Mouse (Mus musculus) frontal cortex, postnatal 14 days (tissue): Measurements from ENCODE around the gene Slc25a19.

Experiments
- DNase-seq, 2 experiments: peaks; one replicate each; pipeline ENCODE4 v3.0.0; 2022; ENCODE audit warnings: low spot score in 2 of 2

Gene Slc25a19

DNA sequence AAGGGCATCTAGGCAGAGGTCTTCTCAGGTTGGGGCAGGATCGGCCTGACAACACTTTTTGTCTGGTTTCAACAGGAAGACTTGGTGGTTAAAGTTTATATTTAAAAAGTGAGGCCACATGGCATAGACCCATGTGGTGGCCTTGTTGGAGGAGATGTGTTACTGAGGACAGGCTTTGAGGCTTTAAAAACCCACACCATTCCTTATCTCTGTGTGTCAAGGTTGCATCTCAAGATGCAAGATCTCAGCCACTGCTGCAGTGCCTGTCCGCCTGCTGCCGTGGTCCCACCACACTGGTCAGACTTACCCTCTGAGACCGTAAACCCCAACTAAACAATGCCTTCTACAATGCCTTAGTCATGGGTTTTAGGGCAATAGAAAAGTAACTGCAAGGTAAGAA, 29.8 kb downstream of the Slc25a19 start:
- no peak for DNase-seq

DNA sequence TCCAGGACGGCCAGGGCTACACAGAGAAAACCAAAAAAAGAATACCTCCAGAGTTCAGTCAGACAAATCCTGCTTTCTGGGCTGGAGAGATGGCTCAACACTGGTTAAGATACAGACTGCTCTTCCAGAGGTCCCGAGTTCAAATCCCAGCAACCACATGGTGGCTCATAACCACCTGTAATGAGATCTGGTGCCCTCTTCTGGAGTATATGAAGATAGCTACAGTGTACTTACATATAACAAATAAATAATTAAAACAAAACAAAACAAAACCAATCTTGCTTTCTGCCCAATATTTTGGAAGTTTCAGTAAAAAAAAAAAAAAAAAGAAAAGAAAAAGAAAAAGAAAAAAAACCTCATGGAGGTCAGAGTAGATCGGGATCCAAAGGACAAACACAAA, 32.9 kb downstream of the Slc25a19 start:
- no peak for DNase-seq

- no peak for DNase-seq
Observed at GRCm38 (mm10) chr11:115590526-115591075, 37.5 kb downstream of the Slc25a19 start.

GRCm38 (mm10) chr11:115587984-115588383, 40.1 kb downstream of the Slc25a19 start:
- no peak for DNase-seq

DNA sequence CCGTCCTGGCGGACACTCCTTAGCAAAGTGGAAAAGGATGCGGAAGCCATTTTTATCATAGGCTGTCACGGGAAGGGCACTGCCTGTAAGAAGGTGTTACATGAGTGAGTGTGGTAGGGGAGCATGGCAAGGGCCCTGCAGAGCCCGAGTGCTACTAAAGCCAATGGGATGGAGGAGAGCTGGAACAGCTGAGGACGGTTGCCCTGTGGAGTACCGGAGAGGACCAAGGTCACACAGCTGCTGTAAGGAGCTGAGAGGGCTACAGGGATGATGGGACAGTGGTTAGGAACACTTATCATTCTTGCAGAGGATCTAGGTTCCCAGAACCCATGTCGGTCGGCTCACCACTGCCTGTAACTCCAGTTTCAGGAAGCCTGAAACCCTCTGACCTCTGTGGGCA, 41.7 kb downstream of the Slc25a19 start:
- DNase-seq: no peak

DNA sequence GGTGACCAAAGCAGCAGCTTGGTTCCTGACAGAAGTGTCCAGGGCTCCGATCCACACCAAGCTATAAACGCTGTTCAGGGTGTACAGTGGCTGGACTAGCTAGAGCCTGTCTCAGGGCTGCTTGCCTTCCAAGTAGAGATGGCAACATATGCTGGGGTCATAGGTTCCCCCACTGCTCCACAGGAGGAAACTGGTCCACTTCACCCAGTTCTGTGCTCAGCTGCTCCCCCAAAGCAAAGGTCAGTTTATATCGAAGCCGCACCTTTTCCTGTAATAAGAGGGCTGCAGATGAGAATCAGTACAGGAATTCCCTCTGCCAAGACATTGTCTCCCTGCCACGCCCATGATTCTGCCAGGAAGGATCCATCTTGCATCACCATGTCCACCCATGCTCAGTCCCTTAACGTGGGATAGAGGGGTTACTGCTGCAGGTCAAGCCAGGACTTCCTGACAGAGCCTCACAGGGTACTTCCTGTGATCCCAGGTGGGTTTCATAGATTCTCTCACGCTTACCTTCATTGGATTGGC, 42.5 kb downstream of the Slc25a19 start:
- no peak for DNase-seq

DNA sequence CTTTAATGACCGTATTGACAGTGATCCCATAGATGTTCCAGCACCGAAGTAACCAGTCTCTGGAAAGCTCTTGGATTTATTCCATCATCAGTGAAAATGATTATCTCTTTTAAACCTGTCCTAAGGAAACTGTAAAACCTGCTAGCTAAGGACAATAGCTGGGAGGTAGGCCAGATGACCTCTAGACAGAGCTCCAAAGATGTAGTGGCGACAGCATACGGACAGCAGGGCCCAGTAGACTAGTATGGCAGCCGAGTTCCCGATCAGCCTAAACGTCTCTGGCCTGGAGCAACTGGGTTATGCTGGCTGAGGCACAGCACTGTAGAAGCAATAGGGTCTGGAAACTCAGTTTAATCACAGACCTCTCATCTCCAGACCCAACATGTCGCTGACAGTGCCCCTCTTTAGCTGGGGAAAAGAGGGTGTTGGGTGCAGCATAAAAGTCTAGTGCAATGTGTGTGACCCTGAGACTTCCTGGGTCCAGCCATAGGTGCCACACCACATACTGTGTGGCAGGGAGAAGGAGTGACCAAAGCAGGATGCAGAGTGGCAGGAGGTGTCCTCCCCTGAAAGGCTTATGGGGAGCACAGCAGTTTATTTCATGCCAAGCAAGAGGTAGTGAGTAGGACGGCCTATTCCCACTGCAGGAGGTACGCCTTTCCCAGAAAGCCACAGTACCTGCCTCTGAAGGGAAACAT, 43.6 kb downstream of the Slc25a19 start:
- no peak for DNase-seq

DNA sequence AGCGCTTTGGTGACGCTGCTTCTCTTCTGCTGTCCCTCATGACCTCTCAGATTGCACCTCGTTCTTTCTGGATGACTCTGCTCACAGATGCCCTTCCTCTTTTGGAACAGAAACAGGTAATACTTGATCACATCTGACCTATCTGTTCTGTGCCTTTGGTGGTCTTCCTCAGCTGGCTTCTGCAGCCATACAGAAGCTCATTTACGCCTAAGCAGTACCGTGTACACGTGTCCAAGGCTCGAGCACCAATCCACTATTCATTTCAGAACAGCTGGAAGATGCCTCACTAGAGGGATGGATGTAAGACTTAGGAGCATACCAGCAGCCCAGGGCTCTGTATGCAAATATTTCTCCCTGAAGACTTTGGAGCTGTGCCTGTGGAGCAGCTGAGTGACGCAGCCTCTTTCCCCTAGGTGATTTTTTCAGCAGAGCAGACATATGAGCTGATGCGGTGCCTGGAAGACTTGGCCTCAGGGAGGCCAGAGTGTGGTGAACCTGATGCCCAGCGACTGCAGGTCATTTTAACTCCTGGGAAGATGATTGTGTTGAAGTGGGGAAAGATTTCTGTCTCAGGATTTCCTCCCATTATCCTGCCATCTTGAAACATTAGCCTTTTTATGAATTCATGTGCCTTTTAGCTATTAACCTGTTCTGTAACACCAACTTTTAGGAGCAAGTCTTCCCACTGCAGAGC, 45.0 kb downstream of the Slc25a19 start:
- no peak for DNase-seq

GRCm38 (mm10) chr11:115579080-115579479, 49.0 kb downstream of the Slc25a19 start:
- no peak for DNase-seq

GRCm38 (mm10) chr11:115564961-115565360, 63.1 kb downstream of the Slc25a19 start:
- DNase-seq: no peak
